Mouse (Mus musculus) liver, embryonic 15.5 days (tissue): Measurements from ENCODE around the gene Sf3b3. TPM values are rescaled to one million over a fixed set of nuclear protein-coding genes. Genes with fewer than 3 reads are reported as not detected.

Source experiments
- ATAC-seq: fragments of 200-750 bp; cut with Nextera tagmentation; 2 replicates; pipeline ENCODE4 v1.8.0; 2017; ENCODE audit warnings: moderate number of reproducible peaks, mild to moderate bottlenecking, moderate library complexity; ENCODE audit not compliant: insufficient read depth
- H3K27ac ChIP-seq: fragments of 300-500 bp; sonication (generic); replicated peaks from 2 replicates; pipeline ENCODE4 v1.5.1; 2015; ENCODE audit warnings: mild to moderate bottlenecking, inconsistent platforms
- H3K27me3 ChIP-seq: fragments of 300-500 bp; sonication (generic); 2 replicates; pipeline ENCODE4 v1.6.1; 2015; ENCODE audit warnings: mild to moderate bottlenecking, inconsistent platforms
- H3K36me3 ChIP-seq: fragments of 300-500 bp; sonication (generic); replicated peaks from 2 replicates; pipeline ENCODE4 v1.6.1; 2015; ENCODE audit warnings: moderate library complexity, mild to moderate bottlenecking, inconsistent platforms
- H3K4me1 ChIP-seq: fragments of 300-500 bp; sonication (generic); replicated peaks from 2 replicates; pipeline ENCODE4 v1.6.1; 2015; ENCODE audit warnings: inconsistent platforms
- H3K4me2 ChIP-seq: fragments of 300-500 bp; sonication (generic); 2 replicates; pipeline ENCODE4 v1.6.1; 2015; ENCODE audit warnings: moderate library complexity, mild to moderate bottlenecking, inconsistent platforms
- H3K4me3 ChIP-seq: fragments of 300-500 bp; sonication (generic); replicated peaks from 2 replicates; pipeline ENCODE4 v1.5.1; 2015; ENCODE audit warnings: mild to moderate bottlenecking, inconsistent platforms
- H3K9ac ChIP-seq: fragments of 300-500 bp; sonication (generic); 2 replicates; pipeline ENCODE4 v1.6.1; 2015; ENCODE audit warnings: moderate library complexity, mild to moderate bottlenecking, inconsistent platforms
- H3K9me3 ChIP-seq: fragments of 300-500 bp; sonication (generic); replicated peaks from 2 replicates; pipeline ENCODE4 v1.6.1; 2016; ENCODE audit warnings: inconsistent platforms
- WGBS: fragments of 180-500 bp; shearing (Covaris S2); methylation state at CpG from one replicate; pipeline ENCODE4 v1.1.7; 2015; ENCODE audit warnings: mixed read lengths; ENCODE audit not compliant: insufficient replicate concordance; 5-methylcytosine and 5-hydroxymethylcytosine counted together
- polyA plus RNA-seq: library from polyadenylated mRNA; unstranded; fragments of >200 nt; fragmentation: Nextera tagmentation; extraction: Ambion mirVana; gene quantifications from 2 replicates; pipeline ENCODE4 v1.2.1, GENCODE M21; 2015

The Sf3b3 gene
- polyA plus RNA-seq, result 56.9 and 58.3 TPM in 2 replicates

DNA sequence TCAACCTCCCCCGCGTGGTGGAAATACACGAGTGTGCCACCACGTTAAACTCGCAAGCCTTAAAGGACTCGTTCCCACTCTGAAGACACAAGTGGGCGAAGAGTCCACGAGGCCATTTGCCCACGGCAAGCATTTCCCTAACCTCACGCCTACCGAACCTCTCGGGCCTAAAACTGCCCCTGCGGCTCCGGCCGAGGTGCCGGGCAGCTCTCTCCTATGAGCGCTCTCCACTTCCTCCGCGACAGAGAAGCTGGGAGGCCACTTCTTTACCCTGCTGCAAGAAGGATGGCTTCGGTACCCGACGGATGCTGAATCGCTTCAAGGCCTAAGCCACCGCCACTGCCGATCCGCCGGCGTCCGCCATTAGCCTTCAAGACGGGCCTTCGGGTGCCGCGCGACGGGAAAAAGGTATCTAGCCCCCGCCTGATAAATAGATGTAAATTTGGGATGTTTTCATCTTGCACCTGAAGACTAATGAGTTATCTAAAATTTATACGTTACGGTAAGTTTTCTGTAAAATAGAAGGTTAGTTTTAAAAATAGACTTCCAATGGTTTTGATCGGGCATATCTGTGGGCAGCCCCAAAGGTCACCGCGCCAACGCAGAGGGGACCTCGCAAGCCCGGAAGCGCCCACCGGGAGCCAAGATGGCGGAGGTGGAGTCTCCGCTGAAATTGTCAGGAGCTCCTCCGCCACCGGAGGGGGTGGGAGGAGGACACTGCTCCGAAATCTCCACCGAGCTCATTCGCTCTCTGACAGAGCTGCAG lies at the start of gene Sf3b3, which contains the start of gene Cog4:
Gene Sf3b3, minus strand, starts transcription at position 383 of the 766 bp plus-strand sequence.
Gene Cog4, plus strand, starts transcription at position 196 of the 766 bp plus-strand sequence.
- Histone ChIP-seq H3K4me1 (peaks cover 36% of the 10 kb centered on the region), H3K27me3 (no peaks in the 10 kb centered on the region), H3K36me3 (peaks cover 56% of the 10 kb centered on the region), H3K27ac (peak within 1 kb of the TSS; percentile 85), H3K9ac (peak within 1 kb of the TSS; percentile 83), H3K9me3 (no peaks in the 10 kb centered on the region), H3K4me3 (peak within 1 kb of the TSS; percentile 80), H3K4me2 (peak within 1 kb of the TSS; percentile 75)
- under 1% methylated on average over 53 of the region's 53 CpGs for WGBS
- peak; percentile 92 for ATAC-seq

DNA sequence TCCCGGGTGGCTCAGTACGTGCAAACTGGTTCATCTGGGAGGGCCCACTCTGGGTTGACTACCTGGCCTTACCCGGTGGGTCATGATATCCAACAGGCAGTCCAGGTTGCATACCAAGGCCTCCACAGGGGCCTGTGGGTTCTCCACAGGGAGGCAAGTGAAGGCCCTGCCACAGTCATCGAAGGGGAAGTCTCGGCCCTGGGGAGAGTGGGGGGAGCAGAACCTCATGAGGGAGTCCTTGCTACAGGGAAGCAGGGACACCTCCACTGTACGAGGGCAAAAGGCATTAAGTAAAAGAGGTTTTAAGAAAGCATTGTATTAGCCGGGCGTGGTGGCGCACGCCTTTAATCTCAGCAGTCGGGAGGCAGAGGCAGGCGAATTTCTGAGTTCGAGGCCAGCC lies 49.2 kb upstream of the Sf3b3 start:
- H3K4me2 ChIP-seq, result no peak overlapping the region
- no peaks in the 10 kb centered on the region for H3K9me3 ChIP-seq
- H3K27me3 ChIP-seq, result no peaks in the 10 kb centered on the region
- ATAC-seq, result no peak
- WGBS, result 77% methylated on average over 13 of the region's 13 CpGs
- H3K36me3 ChIP-seq, result peaks cover 13% of the 10 kb centered on the region
- peaks cover 9% of the 10 kb centered on the region; the same call in 1 of the 2 replicates for H3K4me1 ChIP-seq
- H3K27ac ChIP-seq, result no peak overlapping the region
- no peak overlapping the region for H3K4me3 ChIP-seq
- no peak overlapping the region for H3K9ac ChIP-seq

GRCm38 (mm10) chr8:110895254-110895653 lies 48.7 kb upstream of the Sf3b3 start:
- H3K27me3 ChIP-seq, result no peaks in the 10 kb centered on the region
- H3K9ac ChIP-seq, result no peak overlapping the region
- H3K36me3 ChIP-seq, result peaks cover 13% of the 10 kb centered on the region
- no peak overlapping the region for H3K4me3 ChIP-seq
- ATAC-seq, result no peak
- no peak overlapping the region for H3K27ac ChIP-seq
- no peaks in the 10 kb centered on the region for H3K9me3 ChIP-seq
- H3K4me2 ChIP-seq, result no peak overlapping the region
- 0 out of 2 replicates have a peak, but pooled peaks cover 6% of the 10 kb centered on the region for H3K4me1 ChIP-seq
- 68% methylated on average over 9 of the region's 9 CpGs for whole genome bisulfite sequencing

DNA sequence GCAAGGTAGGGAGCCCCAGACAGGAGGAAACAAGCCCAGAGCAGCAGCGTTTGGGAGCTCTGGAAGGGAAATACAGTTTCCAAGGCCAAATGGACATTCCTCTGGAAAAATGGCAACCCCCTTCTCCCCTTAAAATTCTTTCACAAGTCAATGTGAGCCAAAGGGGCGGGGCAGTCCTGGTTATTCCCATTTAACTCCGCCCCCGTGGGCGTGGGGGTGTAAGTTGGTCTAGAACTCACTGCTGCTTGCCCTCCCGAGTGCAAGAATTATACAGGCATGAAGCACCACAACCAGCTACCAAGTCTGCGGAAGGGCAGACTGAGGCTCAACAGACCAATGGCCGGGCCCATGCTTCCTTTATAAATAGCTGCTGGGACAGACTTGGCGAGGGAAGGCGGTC lies 48.3 kb upstream of the Sf3b3 start:
- no peak overlapping the region for H3K4me2 ChIP-seq
- 72% methylated on average over 10 of the region's 10 CpGs for WGBS
- H3K27me3 ChIP-seq, result no peaks in the 10 kb centered on the region

DNA sequence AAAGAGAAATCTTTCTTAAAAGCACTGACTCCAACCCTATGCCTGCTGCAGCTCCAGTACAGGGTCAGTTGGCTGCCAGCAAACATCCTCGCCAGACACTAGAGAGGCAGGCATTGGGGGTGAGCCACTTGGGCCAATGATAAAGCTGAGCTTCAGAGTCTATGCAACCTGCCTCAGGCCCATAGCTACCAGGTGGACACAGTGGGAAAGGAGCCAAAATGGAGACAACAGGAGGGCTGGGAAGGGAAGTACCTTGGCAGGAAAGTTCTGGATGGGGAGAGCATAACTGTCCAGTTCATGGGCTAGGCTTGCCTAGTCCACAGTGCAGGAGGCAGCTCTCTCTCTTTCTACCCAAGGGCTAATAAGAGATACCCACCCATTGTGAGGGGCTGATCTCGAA lies 46.3 kb upstream of the Sf3b3 start:
- Histone ChIP-seq H3K4me3 (no peak overlapping the region), H3K27me3 (no peaks in the 10 kb centered on the region), H3K36me3 (peaks cover 14% of the 10 kb centered on the region; the same call in 1 of the 2 replicates), H3K4me2 (no peak overlapping the region), H3K9me3 (no peaks in the 10 kb centered on the region), H3K27ac (no peak overlapping the region), H3K4me1 (0 out of 2 replicates have a peak, but pooled peaks cover 10% of the 10 kb centered on the region), H3K9ac (no peak overlapping the region)
- WGBS, result 67% methylated on average over 2 of the region's 2 CpGs
- no peak for ATAC-seq

More for the DNA sequence above, 48.3 kb upstream of the Sf3b3 start:
- Histone ChIP-seq H3K36me3 (peaks cover 13% of the 10 kb centered on the region), H3K9me3 (no peaks in the 10 kb centered on the region), H3K4me1 (0 out of 2 replicates have a peak, but pooled peaks cover 10% of the 10 kb centered on the region), H3K27ac (no peak overlapping the region), H3K4me3 (no peak overlapping the region), H3K9ac (no peak overlapping the region)
- no peak for ATAC-seq

- no peak overlapping the region for H3K4me2 ChIP-seq
- H3K36me3 ChIP-seq, result peaks cover 17% of the 10 kb centered on the region; the same call in 1 of the 2 replicates
- 0 out of 2 replicates have a peak, but pooled peaks cover 10% of the 10 kb centered on the region for H3K4me1 ChIP-seq
- no peak overlapping the region for H3K9ac ChIP-seq
- H3K27me3 ChIP-seq, result no peaks in the 10 kb centered on the region
- no peak overlapping the region for H3K27ac ChIP-seq
- H3K9me3 ChIP-seq, result no peaks in the 10 kb centered on the region
- WGBS, result 77% methylated on average over 7 of the region's 7 CpGs
- ATAC-seq, result no peak
- no peak overlapping the region for H3K4me3 ChIP-seq
These were observed 45.5 kb upstream of the Sf3b3 start for GRCm38 (mm10) chr8:110892040-110892439.

- Histone ChIP-seq H3K27me3 (no peaks in the 10 kb centered on the region), H3K36me3 (peaks cover 21% of the 10 kb centered on the region; the same call in 1 of the 2 replicates), H3K4me3 (no peak overlapping the region), H3K27ac (no peak overlapping the region), H3K9ac (no peak overlapping the region), H3K4me2 (no peak overlapping the region), H3K9me3 (no peaks in the 10 kb centered on the region), H3K4me1 (0 out of 2 replicates have a peak, but pooled peaks cover 9% of the 10 kb centered on the region)
- WGBS, result 75% methylated on average over 12 of the region's 12 CpGs
- no peak for ATAC-seq
These were observed 43.4 kb upstream of the Sf3b3 start for GRCm38 (mm10) chr8:110889904-110890470.

GRCm38 (mm10) chr8:110888860-110889259 lies 42.3 kb upstream of the Sf3b3 start:
- Histone ChIP-seq H3K36me3 (peaks cover 32% of the 10 kb centered on the region), H3K9me3 (no peaks in the 10 kb centered on the region), H3K4me2 (no peak overlapping the region), H3K4me3 (no peak overlapping the region), H3K27ac (no peak overlapping the region), H3K27me3 (no peaks in the 10 kb centered on the region), H3K4me1 (0 out of 2 replicates have a peak, but pooled peaks cover 4% of the 10 kb centered on the region), H3K9ac (no peak overlapping the region)
- WGBS, result 80% methylated on average over 16 of the region's 16 CpGs
- no peak for ATAC-seq

DNA sequence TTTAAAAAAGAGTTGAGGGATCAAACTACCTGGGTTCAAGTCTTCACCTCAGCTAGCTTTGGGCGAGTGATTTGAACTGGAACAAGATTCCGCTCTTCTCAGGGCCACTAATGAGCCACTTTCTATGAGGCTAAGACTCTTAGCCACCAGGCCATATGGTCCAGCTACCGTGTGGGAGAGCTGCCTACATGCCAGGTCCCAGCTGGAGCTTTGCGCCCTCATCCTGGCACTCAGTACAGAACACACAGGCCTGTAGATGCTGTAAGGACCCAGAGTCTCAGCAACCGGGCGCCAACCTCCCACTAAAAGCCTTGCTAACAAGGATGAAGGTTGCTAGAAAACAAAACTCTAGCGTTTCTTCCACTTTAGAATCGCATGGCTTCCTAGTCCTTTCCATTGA lies 41.9 kb upstream of the Sf3b3 start:
- 0 out of 2 replicates have a peak, but pooled peaks cover 4% of the 10 kb centered on the region for H3K4me1 ChIP-seq
- H3K36me3 ChIP-seq, result peaks cover 36% of the 10 kb centered on the region
- ATAC-seq, result no peak
- no peak overlapping the region for H3K9ac ChIP-seq
- H3K4me2 ChIP-seq, result no peak overlapping the region
- no peaks in the 10 kb centered on the region for H3K27me3 ChIP-seq
- H3K27ac ChIP-seq, result no peak overlapping the region
- WGBS, result 77% methylated on average over 8 of the region's 8 CpGs
- no peaks in the 10 kb centered on the region for H3K9me3 ChIP-seq
- H3K4me3 ChIP-seq, result no peak overlapping the region

DNA sequence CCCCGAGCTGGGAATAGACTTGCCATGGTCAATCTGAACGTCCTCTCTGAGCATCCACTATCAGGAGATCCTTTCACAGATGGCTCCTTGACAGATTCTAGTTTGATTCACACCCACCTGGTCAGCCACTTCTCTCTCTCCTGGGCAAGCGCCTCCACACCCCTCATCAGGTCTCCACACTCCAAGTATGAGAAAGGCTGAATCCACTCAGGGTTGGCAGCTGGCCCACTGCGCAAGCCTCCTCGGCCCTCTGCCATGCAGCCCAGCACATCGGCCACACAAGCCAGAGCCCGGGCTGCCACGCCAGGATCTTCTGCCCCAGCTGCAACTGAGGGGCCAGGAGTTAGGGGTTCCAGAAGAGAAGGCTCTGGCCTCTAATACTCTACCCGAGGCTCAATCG lies 41.0 kb upstream of the Sf3b3 start:
- Histone ChIP-seq H3K27me3 (no peaks in the 10 kb centered on the region), H3K9me3 (no peaks in the 10 kb centered on the region), H3K4me3 (no peak overlapping the region), H3K36me3 (peaks cover 45% of the 10 kb centered on the region), H3K9ac (no peak overlapping the region), H3K4me2 (no peak overlapping the region), H3K4me1 (0 out of 2 replicates have a peak, but pooled peaks cover 4% of the 10 kb centered on the region), H3K27ac (no peak overlapping the region)
- ATAC-seq, result no peak
- WGBS, result 80% methylated on average over 10 of the region's 10 CpGs

DNA sequence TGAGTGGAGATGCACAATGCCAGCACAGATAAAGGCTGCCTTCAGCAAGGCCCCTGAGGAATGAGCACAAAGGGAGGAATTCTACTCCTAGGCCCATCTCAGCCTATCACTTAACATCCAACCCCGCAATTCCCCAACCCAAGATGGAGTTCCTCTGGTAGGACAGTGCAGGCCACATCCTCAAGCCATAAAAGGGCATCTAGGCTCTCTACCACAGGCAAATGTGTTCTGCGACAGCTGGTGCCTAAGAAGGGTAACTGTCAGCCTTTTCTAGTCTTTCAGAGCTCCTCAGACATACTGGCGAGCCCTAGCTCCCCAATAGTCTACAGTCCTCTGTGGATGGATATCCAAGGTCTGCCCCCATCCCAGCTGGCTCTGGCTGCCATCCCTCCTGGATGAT lies 40.0 kb upstream of the Sf3b3 start:
- no peak overlapping the region for H3K9ac ChIP-seq
- H3K4me3 ChIP-seq, result no peak overlapping the region
- H3K4me2 ChIP-seq, result no peak overlapping the region
- WGBS, result 59% methylated on average over 3 of the region's 3 CpGs
- no peak for ATAC-seq
- H3K36me3 ChIP-seq, result peaks cover 50% of the 10 kb centered on the region
- 0 out of 2 replicates have a peak, but pooled peaks cover 4% of the 10 kb centered on the region for H3K4me1 ChIP-seq
- no peaks in the 10 kb centered on the region for H3K9me3 ChIP-seq
- no peak overlapping the region for H3K27ac ChIP-seq
- H3K27me3 ChIP-seq, result no peaks in the 10 kb centered on the region
